8 mouse cellular contexts compared by ENCODE assay signal in the genomic region with DNA sequence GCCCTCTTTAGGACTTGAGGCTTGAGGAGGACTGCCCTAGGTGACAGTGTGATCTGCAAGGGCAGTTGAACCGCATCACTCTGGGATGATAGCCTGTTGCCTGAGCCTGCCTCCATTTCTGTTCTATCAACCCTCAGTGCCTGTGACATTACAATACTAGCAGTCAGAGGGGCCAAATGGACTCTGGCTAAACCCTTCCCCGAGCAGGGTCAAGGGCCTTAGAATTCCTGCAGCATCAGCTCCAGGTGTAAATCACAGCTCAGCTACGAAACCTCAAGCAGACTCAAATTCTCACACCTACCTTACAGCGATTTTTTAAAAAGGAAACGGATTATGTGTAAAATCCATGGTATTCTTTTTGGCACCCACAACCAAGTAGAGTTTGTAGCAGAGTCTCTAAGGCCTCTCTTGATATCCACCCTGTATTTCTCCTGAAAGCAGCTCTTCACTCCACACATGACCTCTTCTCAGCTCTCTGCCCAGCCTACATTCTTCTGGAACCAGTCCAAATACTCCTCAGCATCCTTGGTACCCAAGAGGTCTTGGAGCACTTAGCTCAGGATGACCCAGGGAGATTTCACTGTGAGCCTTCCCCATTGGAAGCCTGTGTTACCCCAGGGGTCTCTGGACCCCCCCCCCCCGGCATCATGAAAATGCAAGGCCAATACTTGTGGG. TPM values are rescaled to one million over a fixed set of nuclear protein-coding genes. Genes with fewer than 3 reads are reported as not detected.
A peak's percentile ranks its signal among the peaks of the same experiment; 100 is the strongest.
DNase-seq lines count a peak whose midpoint lies in the region; ATAC-seq and TF ChIP-seq lines count a peak whose summit lies in the region.

No protein-coding gene starts in this region.

- ATAC-seq in liver, embryonic 11.5 days (replicated peaks; ENCODE audit: low FRiP score): no peak
- no peak for ATAC-seq in forebrain, postnatal 0 days

- DNase-seq in liver, adult 2 months (ENCODE audit: extremely low read depth, low read depth, low spot score): peak; percentile 50
- no peak for DNase-seq in liver, embryonic 11.5 days (ENCODE audit: low spot score)
- no peak for DNase-seq in forebrain, postnatal 0 days
- DNase-seq in limb, embryonic 10.5 days (ENCODE audit: low spot score): no peak
- DNase-seq in c-Kit-positive CD71-positive TER-119-positive erythroid progenitor cells, embryonic 14.5 days (ENCODE audit: low spot score): no peak
- DNase-seq in heart, adult 18-20 months: no peak
- no peak for DNase-seq in testis, postnatal 14 days (ENCODE audit: low spot score)

- H3K9me3 ChIP-seq in liver, embryonic 11.5 days (ENCODE audit: control insufficient read depth, low read length): no peaks in the 10 kb centered on the region
- no peaks in the 10 kb centered on the region for H3K9me3 ChIP-seq in forebrain, postnatal 0 days (ENCODE audit: low read length)
- no peaks in the 10 kb centered on the region for H3K9me3 ChIP-seq in limb, embryonic 10.5 days (replicated peaks)

- 45% methylated on average over 6 of the region's 6 CpGs for WGBS in liver, adult 2 months
- WGBS in liver, embryonic 11.5 days: 57% methylated on average over 6 of the region's 6 CpGs
- WGBS in forebrain, postnatal 0 days: 74% methylated on average over 6 of the region's 6 CpGs
- 42% methylated on average over 6 of the region's 6 CpGs for WGBS in limb, embryonic 10.5 days
- WGBS in olfactory bulb, adult 2 months: 55% methylated on average over 6 of the region's 6 CpGs

- H3K79me2 ChIP-seq in liver, adult 2 months (ENCODE audit: control insufficient read depth, insufficient read depth, low read length): peaks cover 5% of the 10 kb centered on the region; the same call in 1 of the 2 replicates

- H3K27me3 ChIP-seq in liver, adult 2 months (ENCODE audit: control insufficient read depth, insufficient read depth, low read length): no peaks in the 10 kb centered on the region
- peaks cover 31% of the 10 kb centered on the region for H3K27me3 ChIP-seq in liver, embryonic 11.5 days (replicated peaks; ENCODE audit: control insufficient read depth, insufficient read depth, low read length)
- no peaks in the 10 kb centered on the region for H3K27me3 ChIP-seq in forebrain, postnatal 0 days (ENCODE audit: insufficient read depth, low read length)
- H3K27me3 ChIP-seq in limb, embryonic 10.5 days (ENCODE audit: low read depth, poor library complexity, severe bottlenecking): peaks cover 56% of the 10 kb centered on the region

- H3K4me2 ChIP-seq in liver, embryonic 11.5 days: no peak overlapping the region
- peak overlapping the region; percentile 75 for H3K4me2 ChIP-seq in forebrain, postnatal 0 days (ENCODE audit: low read depth)

- no peak overlapping the region for H3K27ac ChIP-seq in liver, adult 2 months (replicated peaks; ENCODE audit: insufficient read depth, low read depth, low read length)
- no peak overlapping the region for H3K27ac ChIP-seq in liver, embryonic 11.5 days (ENCODE audit: low read depth, low read length)
- no peak overlapping the region for H3K27ac ChIP-seq in forebrain, postnatal 0 days (ENCODE audit: low read depth, low read length)
- no peak overlapping the region for H3K27ac ChIP-seq in limb, embryonic 10.5 days
- H3K27ac ChIP-seq in olfactory bulb, adult 2 months (ENCODE audit: insufficient read depth, low read depth, low read length): no peak overlapping the region

- no peaks in the 10 kb centered on the region for H3K36me3 ChIP-seq in liver, adult 2 months (ENCODE audit: control insufficient read depth, insufficient read depth, low read length)
- H3K36me3 ChIP-seq in liver, embryonic 11.5 days (ENCODE audit: control insufficient read depth, insufficient read depth, low read length): no peaks in the 10 kb centered on the region
- H3K36me3 ChIP-seq in forebrain, postnatal 0 days (ENCODE audit: insufficient read depth): peaks cover 3% of the 10 kb centered on the region; the same call in 1 of the 2 replicates
- H3K36me3 ChIP-seq in limb, embryonic 10.5 days: no peaks in the 10 kb centered on the region

- H3K9ac ChIP-seq in liver, adult 2 months (ENCODE audit: low read depth, low read length): no peak overlapping the region
- H3K9ac ChIP-seq in liver, embryonic 11.5 days (ENCODE audit: low read depth, low read length): no peak overlapping the region
- H3K9ac ChIP-seq in forebrain, postnatal 0 days: peak overlapping the region; percentile 80

- peaks cover 21% of the 10 kb centered on the region for H3K4me1 ChIP-seq in liver, adult 2 months (ENCODE audit: control insufficient read depth, insufficient read depth, low read length)
- peaks cover 12% of the 10 kb centered on the region for H3K4me1 ChIP-seq in liver, embryonic 11.5 days (replicated peaks; ENCODE audit: control insufficient read depth, insufficient read depth, low read length)
- H3K4me1 ChIP-seq in forebrain, postnatal 0 days (ENCODE audit: insufficient read depth): no peaks in the 10 kb centered on the region
- H3K4me1 ChIP-seq in limb, embryonic 10.5 days: peaks cover 20% of the 10 kb centered on the region
- H3K4me1 ChIP-seq in olfactory bulb, adult 2 months (ENCODE audit: control insufficient read depth, insufficient read depth, low read length): peaks cover 10% of the 10 kb centered on the region

- no peak for TF ChIP-seq CTCF in liver, adult 2 months (IDR thresholded peaks at IDR 0.05; ENCODE audit: low read depth, low read length)
- TF ChIP-seq CTCF in forebrain, postnatal 0 days (IDR thresholded peaks at IDR 0.05; ENCODE audit: low read depth): no peak
- TF ChIP-seq CTCF in olfactory bulb, adult 2 months (IDR thresholded peaks at IDR 0.05; ENCODE audit: insufficient read depth, low read depth, low read length): no peak

- TF ChIP-seq POLR2A in liver, adult 2 months (IDR thresholded peaks at IDR 0.05; ENCODE audit: extremely low read depth, insufficient read depth, low read length): no peak
- no peak for TF ChIP-seq POLR2A in olfactory bulb, adult 2 months (IDR thresholded peaks at IDR 0.05; ENCODE audit: insufficient read depth, low read depth, low read length)

- no peak overlapping the region for H3K4me3 ChIP-seq in liver, adult 2 months (ENCODE audit: insufficient read depth, low read depth, low read length)
- no peak overlapping the region for H3K4me3 ChIP-seq in liver, embryonic 11.5 days (ENCODE audit: low read depth, low read length)
- H3K4me3 ChIP-seq in forebrain, postnatal 0 days (ENCODE audit: low read depth, low read length): peak overlapping the region; percentile 79
- peak overlapping the region; percentile 79; the same call in 1 of the 2 replicates for H3K4me3 ChIP-seq in limb, embryonic 10.5 days
- H3K4me3 ChIP-seq in olfactory bulb, adult 2 months (ENCODE audit: insufficient read depth, low read depth, low read length): peak overlapping the region; percentile 87

RNA-seq across cellular contexts. Expression of a gene that starts 1.1 kb away (rescaled TPM):
- total RNA-seq in liver, adult 2 months (2014; rRNA removed): 8.0 and 11.3 TPM in 2 replicates
- 26.9 and 30.7 TPM in 2 replicates for polyA plus RNA-seq in liver, adult 2 months (2012; rRNA removed)
- polyA plus RNA-seq in liver, embryonic 11.5 days (2014; fragmentation: Nextera tagmentation; extraction: Ambion mirVana): 0.36 and 0.38 TPM in 2 replicates
- total RNA-seq in forebrain, postnatal 0 days (2014; rRNA removed): 33.5 and 35.5 TPM in 2 replicates
- polyA plus RNA-seq in forebrain, postnatal 0 days (2015; fragmentation: Nextera tagmentation; extraction: Ambion mirVana): 4.7 and 11.3 TPM in 2 replicates
- polyA plus RNA-seq in limb, embryonic 10.5 days (2016; fragmentation: Nextera tagmentation; extraction: Ambion mirVana): 2.4 and 2.7 TPM in 2 replicates
- polyA plus RNA-seq in olfactory bulb, adult 2 months (2012; ENCODE audit: insufficient read depth, insufficient read length, low replicate concordance, missing spikeins): not detected in 2 replicates
- total RNA-seq in heart, adult 18-20 months (2021): 1 to 10 TPM; 4.8 to 5.7 TPM

RNA-seq across cellular contexts. Expression of a gene that starts 11.7 kb away (rescaled TPM):
- 1.0 and 1.8 TPM in 2 replicates for total RNA-seq in liver, adult 2 months (2014; rRNA removed)
- 3.4 and 3.7 TPM in 2 replicates for polyA plus RNA-seq in liver, adult 2 months (2012; rRNA removed)
- 14.4 and 14.8 TPM in 2 replicates for polyA plus RNA-seq in liver, embryonic 11.5 days (2014; fragmentation: Nextera tagmentation; extraction: Ambion mirVana)
- 5.5 and 6.6 TPM in 2 replicates for total RNA-seq in forebrain, postnatal 0 days (2014; rRNA removed)
- polyA plus RNA-seq in forebrain, postnatal 0 days (2015; fragmentation: Nextera tagmentation; extraction: Ambion mirVana): 5.9 and 7.3 TPM in 2 replicates
- polyA plus RNA-seq in limb, embryonic 10.5 days (2016; fragmentation: Nextera tagmentation; extraction: Ambion mirVana): 22.7 and 22.9 TPM in 2 replicates
- not detected in 2 replicates for polyA plus RNA-seq in olfactory bulb, adult 2 months (2012; ENCODE audit: insufficient read depth, insufficient read length, low replicate concordance, missing spikeins)
- total RNA-seq in heart, adult 18-20 months (2021): 1 to 10 TPM; 4.1 to 4.6 TPM

RNA-seq across cellular contexts. Expression of a gene that starts 11.7 kb away (rescaled TPM):
- total RNA-seq in liver, adult 2 months (2014; rRNA removed): 6.3 and 6.7 TPM in 2 replicates
- 2.0 and 2.1 TPM in 2 replicates for polyA plus RNA-seq in liver, adult 2 months (2012; rRNA removed)
- 26.3 and 30.8 TPM in 2 replicates for polyA plus RNA-seq in liver, embryonic 11.5 days (2014; fragmentation: Nextera tagmentation; extraction: Ambion mirVana)
- 10.0 and 11.0 TPM in 2 replicates for total RNA-seq in forebrain, postnatal 0 days (2014; rRNA removed)
- 7.1 and 8.1 TPM in 2 replicates for polyA plus RNA-seq in forebrain, postnatal 0 days (2015; fragmentation: Nextera tagmentation; extraction: Ambion mirVana)
- 22.3 and 23.4 TPM in 2 replicates for polyA plus RNA-seq in limb, embryonic 10.5 days (2016; fragmentation: Nextera tagmentation; extraction: Ambion mirVana)
- not detected in 2 replicates for polyA plus RNA-seq in olfactory bulb, adult 2 months (2012; ENCODE audit: insufficient read depth, insufficient read length, low replicate concordance, missing spikeins)
- 1 to 10 TPM; 7.7 to 7.9 TPM for total RNA-seq in heart, adult 18-20 months (2021)

RNA-seq across cellular contexts. Expression of a gene that starts 23.0 kb away (rescaled TPM):
- total RNA-seq in liver, adult 2 months (2014; rRNA removed): 67.1 and 86.0 TPM in 2 replicates
- polyA plus RNA-seq in liver, adult 2 months (2012; rRNA removed): 138 and 165 TPM in 2 replicates
- polyA plus RNA-seq in liver, embryonic 11.5 days (2014; fragmentation: Nextera tagmentation; extraction: Ambion mirVana): 61.2 and 62.9 TPM in 2 replicates
- 33.8 and 40.1 TPM in 2 replicates for total RNA-seq in forebrain, postnatal 0 days (2014; rRNA removed)
- polyA plus RNA-seq in forebrain, postnatal 0 days (2015; fragmentation: Nextera tagmentation; extraction: Ambion mirVana): 73.0 and 77.4 TPM in 2 replicates
- 43.8 and 44.8 TPM in 2 replicates for polyA plus RNA-seq in limb, embryonic 10.5 days (2016; fragmentation: Nextera tagmentation; extraction: Ambion mirVana)
- polyA plus RNA-seq in olfactory bulb, adult 2 months (2012; ENCODE audit: insufficient read depth, insufficient read length, low replicate concordance, missing spikeins): not detected in 2 replicates
- total RNA-seq in heart, adult 18-20 months (2021): 10 to 100 TPM; 85.2 to 97.5 TPM

RNA-seq across cellular contexts. Expression of a gene that starts 25.9 kb away (rescaled TPM):
- total RNA-seq in liver, adult 2 months (2014; rRNA removed): 30.9 and 33.8 TPM in 2 replicates
- polyA plus RNA-seq in liver, adult 2 months (2012; rRNA removed): 22.3 and 24.1 TPM in 2 replicates
- 105 and 106 TPM in 2 replicates for polyA plus RNA-seq in liver, embryonic 11.5 days (2014; fragmentation: Nextera tagmentation; extraction: Ambion mirVana)
- total RNA-seq in forebrain, postnatal 0 days (2014; rRNA removed): 151 and 160 TPM in 2 replicates
- polyA plus RNA-seq in forebrain, postnatal 0 days (2015; fragmentation: Nextera tagmentation; extraction: Ambion mirVana): 128 and 145 TPM in 2 replicates
- 150 and 154 TPM in 2 replicates for polyA plus RNA-seq in limb, embryonic 10.5 days (2016; fragmentation: Nextera tagmentation; extraction: Ambion mirVana)
- not detected in 2 replicates for polyA plus RNA-seq in olfactory bulb, adult 2 months (2012; ENCODE audit: insufficient read depth, insufficient read length, low replicate concordance, missing spikeins)
- 10 to 100 TPM; 14.6 to 17.7 TPM for total RNA-seq in heart, adult 18-20 months (2021)

Comparison
In these comparisons a context has a peak if more than half of its experiments do, and no peak if none do; other contexts are left out.
1. H3K4me3 ChIP-seq: peak in forebrain, postnatal 0 days (single experiment), limb, embryonic 10.5 days (single experiment) and olfactory bulb, adult 2 months (single experiment); none in liver, adult 2 months (single experiment) and liver, embryonic 11.5 days (single experiment).